Mouse (Mus musculus) kidney, adult 2 months (tissue): ENCODE data around the gene Pnp. TPM values are rescaled to one million over a fixed set of nuclear protein-coding genes. Genes with fewer than 3 reads are reported as not detected.
"Not testable (repeated sequence)": the region's sequence is repeated elsewhere in the genome, so short reads cannot be mapped to it uniquely, and the experiment has no call there.

Experiments
- DNase-seq: peaks from one replicate; pipeline ENCODE4 v3.0.0; 2021
- H3K27ac ChIP-seq: fragments of 200-500 bp; 2 replicates; pipeline ENCODE4 v1.5.1; 2012; ENCODE audit warnings: low read depth, low read length, control low read depth, inconsistent platforms; ENCODE audit not compliant: insufficient read depth
- H3K27me3 ChIP-seq: fragments of 200-500 bp; replicated peaks from 2 replicates; pipeline ENCODE4 v1.6.1; 2012; ENCODE audit warnings: mild to moderate bottlenecking, moderate library complexity, low read length, inconsistent platforms; ENCODE audit not compliant: control insufficient read depth, insufficient read depth
- H3K36me3 ChIP-seq: fragments of 200-500 bp; 2 replicates; pipeline ENCODE4 v1.6.1; 2012; ENCODE audit warnings: mild to moderate bottlenecking, moderate library complexity, low read length, inconsistent platforms; ENCODE audit not compliant: control insufficient read depth, insufficient read depth
- H3K4me1 ChIP-seq: fragments of 200-500 bp; 2 replicates; pipeline ENCODE4 v1.6.1; 2011; ENCODE audit warnings: low read length; ENCODE audit not compliant: control insufficient read depth, insufficient read depth
- H3K4me3 ChIP-seq: fragments of 200-500 bp; 2 replicates; pipeline ENCODE4 v1.5.1; 2011; ENCODE audit warnings: mild to moderate bottlenecking, low read depth, low read length, control low read depth; ENCODE audit not compliant: insufficient read depth
- CTCF ChIP-seq: fragments of 200-500 bp; conservative IDR thresholded peaks from 2 replicates; pipeline ENCODE4 v1.5.1; 2011; ENCODE audit warnings: low read depth, mild to moderate bottlenecking, control low read depth, low read length, moderate library complexity, mixed read lengths; ENCODE audit not compliant: insufficient read depth, insufficient read length
- POLR2A ChIP-seq: fragments of 200-500 bp; IDR thresholded peaks from one replicate; pipeline ENCODE4 v1.6.1; 2011; ENCODE audit warnings: low read depth, low read length, control low read depth
- WGBS: fragments of 180-500 bp; shearing (Covaris S2); methylation state at CpG from one replicate; pipeline ENCODE4 v1.1.7; 2018; 5-methylcytosine and 5-hydroxymethylcytosine counted together
- polyA plus RNA-seq: library from polyadenylated mRNA; depleted of rRNA; stranded (reverse); fragments of >200 nt; gene quantifications from 2 replicates; pipeline ENCODE4 v1.2.3, GENCODE M21; 2012; rRNA removed

The Pnp gene
- polyA plus RNA-seq, 1 experiment, result 91.3 TPM

GRCm38 (mm10) chr14:51007152-51007801 lies 76.4 kb downstream of the Pnp start, which contains the start of gene Rnase10:
Gene Rnase10 (plus strand): TSS chr14:51007751.
- H3K36me3 ChIP-seq, result no peaks in the 10 kb centered on the region
- peak within 1 kb of the TSS; percentile 94 for H3K27ac ChIP-seq
- no peaks in the 10 kb centered on the region for H3K27me3 ChIP-seq
- TF ChIP-seq POLR2A (no peak), CTCF (no peak)
- 90% methylated on average over 8 of the region's 8 CpGs for WGBS
- no peaks in the 10 kb centered on the region for H3K4me1 ChIP-seq
- no peak for DNase-seq
- H3K4me3 ChIP-seq, result no peak within 1 kb of the TSS

DNA sequence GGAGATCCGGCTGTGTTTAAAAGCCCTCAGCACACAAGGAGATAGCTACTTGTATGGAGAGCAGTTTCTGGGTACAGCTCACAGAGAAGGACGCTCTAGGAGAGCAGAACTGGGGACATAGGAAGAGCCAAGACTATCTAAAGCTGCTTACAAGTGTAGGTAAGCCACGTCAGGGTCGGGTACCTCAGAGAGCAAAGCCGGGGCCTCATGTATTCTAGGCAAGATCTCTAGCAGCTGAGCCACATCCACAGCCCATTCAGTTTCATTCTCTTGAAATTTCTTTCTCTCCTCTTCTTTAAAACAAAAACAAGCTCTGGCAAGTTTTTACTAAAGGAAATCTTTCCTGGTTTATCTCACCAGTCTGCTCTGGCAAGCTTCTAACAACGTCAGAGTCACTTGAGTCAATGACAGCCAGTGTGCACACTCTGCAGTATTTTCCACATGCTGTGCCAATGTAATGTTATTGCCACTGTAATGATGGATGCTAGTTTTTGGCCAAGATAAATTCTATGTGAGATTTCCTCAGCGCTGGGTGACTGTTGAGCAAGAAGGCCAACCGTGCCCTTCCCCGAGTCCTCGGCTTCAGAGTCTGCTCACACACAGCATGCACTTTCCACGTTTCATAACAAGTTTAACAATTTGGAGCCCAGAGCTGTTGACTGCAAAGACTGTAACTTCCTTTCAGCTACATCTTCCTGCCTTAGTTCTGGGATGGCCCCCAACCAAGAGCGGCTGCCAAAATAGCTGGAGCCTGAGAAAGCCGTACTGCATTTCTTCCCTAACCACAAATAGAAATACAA lies 77.2 kb downstream of the Pnp start:
- Histone ChIP-seq H3K27me3 (no peaks in the 10 kb centered on the region), H3K4me3 (no peak overlapping the region), H3K27ac (peak overlapping the region; percentile 94), H3K36me3 (no peaks in the 10 kb centered on the region), H3K4me1 (no peaks in the 10 kb centered on the region)
- WGBS, result 63% methylated on average over 13 of the region's 13 CpGs
- TF ChIP-seq POLR2A (no peak), CTCF (no peak)
- DNase-seq, result peak; percentile 63

DNA sequence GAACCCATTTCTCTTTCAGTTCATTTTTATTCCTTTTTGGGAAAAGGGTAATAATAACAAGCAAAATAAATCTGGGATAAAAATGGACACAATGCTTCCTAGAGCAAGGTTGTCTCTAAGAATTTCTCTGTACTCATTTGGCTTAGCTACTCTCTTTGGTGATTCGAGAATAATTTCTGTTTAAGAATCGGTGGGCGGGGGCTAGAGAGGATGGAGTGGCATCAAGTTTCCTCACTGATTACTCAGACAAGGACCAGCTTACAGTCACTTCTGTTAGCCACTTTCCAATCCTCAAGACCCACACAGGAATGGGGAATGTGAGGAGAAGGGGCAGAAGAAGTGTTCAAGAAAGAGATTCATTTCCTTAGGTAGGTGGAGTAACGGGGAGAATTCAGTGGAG lies 77.9 kb downstream of the Pnp start:
- no peak for DNase-seq
- H3K4me1 ChIP-seq, result no peaks in the 10 kb centered on the region
- H3K4me3 ChIP-seq, result no peak overlapping the region
- whole genome bisulfite sequencing, result 77% methylated on average over 4 of the region's 4 CpGs
- H3K27me3 ChIP-seq, result no peaks in the 10 kb centered on the region
- TF ChIP-seq POLR2A (no peak), CTCF (no peak)
- H3K36me3 ChIP-seq, result no peaks in the 10 kb centered on the region
- peak overlapping the region; percentile 2; the same call in 1 of the 2 replicates for H3K27ac ChIP-seq

DNA sequence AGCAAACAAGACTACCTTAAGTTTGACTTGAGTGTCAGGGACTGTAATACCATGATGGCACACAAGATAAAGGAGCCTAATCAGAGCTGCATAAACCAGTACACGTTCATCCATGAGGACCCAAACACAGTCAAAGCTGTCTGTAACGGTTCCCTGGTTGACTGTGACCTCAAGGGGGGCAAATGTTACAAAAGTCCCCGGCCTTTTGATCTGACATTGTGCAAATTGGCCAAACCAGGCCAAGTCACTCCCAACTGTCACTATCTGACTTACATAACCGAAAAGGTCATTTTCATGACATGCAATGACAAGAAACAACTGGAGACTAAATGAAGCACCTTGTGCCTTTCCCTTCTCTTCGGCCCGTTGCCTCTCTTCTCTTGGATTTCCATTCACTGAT lies 78.7 kb downstream of the Pnp start:
- H3K27ac ChIP-seq, result no peak overlapping the region
- DNase-seq, result no peak
- WGBS, result 85% methylated on average over 6 of the region's 6 CpGs

GRCm38 (mm10) chr14:51014724-51015123 lies 83.8 kb downstream of the Pnp start:
- H3K4me1 ChIP-seq, DNase-seq: not testable (repeated sequence)
- 85% methylated on average over 3 of the region's 3 CpGs for WGBS

More for the DNA sequence above, 78.7 kb downstream of the Pnp start:
- no peaks in the 10 kb centered on the region for H3K27me3 ChIP-seq
- H3K4me1 ChIP-seq, result no peaks in the 10 kb centered on the region
- H3K36me3 ChIP-seq, result no peaks in the 10 kb centered on the region
- no peak overlapping the region for H3K4me3 ChIP-seq
- no peak for TF ChIP-seq CTCF
- TF ChIP-seq POLR2A, result no peak

More at GRCm38 (mm10) chr14:51014724-51015123, 83.8 kb downstream of the Pnp start:
- not testable (repeated sequence) for H3K4me3 ChIP-seq, H3K36me3 ChIP-seq, H3K27ac ChIP-seq, H3K27me3 ChIP-seq

Other genes with a start within 250 kb of the Pnp start
- not detected in 2 replicates for gene Olfr747, start 237.9 kb upstream of the Pnp start, polyA plus RNA-seq
- gene Olfr748, start 223.7 kb upstream of the Pnp start, polyA plus RNA-seq, result not detected in 2 replicates
- gene Olfr749, start 186.0 kb upstream of the Pnp start, polyA plus RNA-seq, result not detected in 2 replicates
- gene Ttc5, start 145.6 kb upstream of the Pnp start, polyA plus RNA-seq, result 24.5 and 25.8 TPM in 2 replicates
- not detected in 2 replicates for gene Ccnb1ip1, start 123.3 kb upstream of the Pnp start, polyA plus RNA-seq
- 12.0 and 12.6 TPM in 2 replicates for gene Parp2, start 123.2 kb upstream of the Pnp start, polyA plus RNA-seq
- gene Tep1, start 60.5 kb upstream of the Pnp start, polyA plus RNA-seq, result 17.6 and 18.8 TPM in 2 replicates
- 0.34 and 1.2 TPM in 2 replicates for gene Klhl33, start 33.6 kb upstream of the Pnp start, polyA plus RNA-seq
- 54.6 and 77.8 TPM in 2 replicates for gene Osgep, start 6.2 kb upstream of the Pnp start, polyA plus RNA-seq
- gene Apex1, start 6.1 kb upstream of the Pnp start, polyA plus RNA-seq, result 24.0 and 31.3 TPM in 2 replicates
- gene Pip4p1, start 226 bp upstream of the Pnp start, polyA plus RNA-seq, result 68.1 and 79.3 TPM in 2 replicates
- gene Gm49342, start 13.4 kb downstream of the Pnp start, polyA plus RNA-seq, result 42.3 and 52.8 TPM in 2 replicates
- 0.54 and 0.56 TPM in 2 replicates for gene Pnp2, start 24.9 kb downstream of the Pnp start, polyA plus RNA-seq
- not detected in 2 replicates for gene Rnase10, start 76.7 kb downstream of the Pnp start, polyA plus RNA-seq
- not detected in 2 replicates for gene Rnase9, start 110.8 kb downstream of the Pnp start, polyA plus RNA-seq
- not detected in 2 replicates for gene Rnase11, start 119.1 kb downstream of the Pnp start, polyA plus RNA-seq
- gene Rnase12, start 126.6 kb downstream of the Pnp start, polyA plus RNA-seq, result not detected in 2 replicates
- gene Olfr750, start 143.4 kb downstream of the Pnp start, polyA plus RNA-seq, result not detected in 2 replicates
- 35.1 and 41.2 TPM in 2 replicates for gene Rnase4, start 160.0 kb downstream of the Pnp start, polyA plus RNA-seq
- 4.7 and 5.1 TPM in 2 replicates for gene Ang, start 160.1 kb downstream of the Pnp start, polyA plus RNA-seq
- gene Eddm3b, start 183.3 kb downstream of the Pnp start, polyA plus RNA-seq, result 0.42 and 0.64 TPM in 2 replicates
- 3.4 and 8.5 TPM in 2 replicates for gene Rnase6, start 192.8 kb downstream of the Pnp start, polyA plus RNA-seq
- gene Rnase1, start 215.7 kb downstream of the Pnp start, polyA plus RNA-seq, result 0.25 and 0.39 TPM in 2 replicates
- gene Rnase2b, start 231.2 kb downstream of the Pnp start, polyA plus RNA-seq, result not detected in 2 replicates